Mouse (Mus musculus): ENCODE results near the gene Cnksr1. TPM values are rescaled to one million over a fixed set of nuclear protein-coding genes. Genes with fewer than 3 reads are reported as not detected.

Gene Cnksr1
- polyA plus RNA-seq, 1 experiment: not detected

DNA sequence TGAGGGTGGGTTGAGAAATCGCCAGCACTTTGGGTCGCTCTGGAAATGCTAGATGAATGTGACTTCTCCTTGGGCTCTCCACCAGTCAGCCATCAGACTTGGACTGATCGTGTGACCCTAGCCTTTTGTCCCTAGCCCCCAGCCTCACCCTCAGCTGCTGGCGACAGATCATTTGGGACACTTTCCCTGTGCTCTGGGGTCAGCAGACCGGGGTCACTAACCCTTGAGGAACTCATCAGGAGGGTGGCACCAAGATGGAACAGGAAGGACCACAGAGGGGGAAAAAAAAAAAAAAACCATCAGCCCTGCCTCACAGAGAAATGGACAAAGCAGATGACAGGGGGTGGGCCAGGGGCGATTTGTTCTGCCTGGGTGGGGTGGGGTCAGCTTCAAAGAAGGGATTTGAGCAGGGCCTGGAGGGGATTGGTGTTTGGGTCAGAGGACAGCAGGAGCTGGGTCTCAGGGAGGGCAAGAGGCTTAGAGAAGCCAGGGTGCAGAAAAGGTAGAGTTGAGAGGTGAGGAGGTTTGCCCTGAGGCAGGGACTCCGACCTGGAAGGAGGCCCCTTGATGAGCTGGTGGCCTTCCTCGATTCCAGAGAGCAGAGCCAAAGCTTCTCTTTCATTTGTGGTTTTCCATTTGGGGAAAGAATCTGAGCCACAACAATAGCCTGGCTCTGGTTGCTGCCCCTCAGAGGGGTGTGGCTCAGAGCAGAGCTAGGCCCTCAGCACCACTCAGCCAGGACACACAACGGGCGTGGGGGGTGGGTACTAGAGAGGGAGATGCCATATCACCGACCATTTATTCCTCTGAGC, 19.2 kb upstream of the Cnksr1 start:
- Histone ChIP-seq H3K27ac (replicated peaks; ENCODE audit: low read depth, low read length) (peak overlapping the region; percentile 87), H3K4me1 (ENCODE audit: control insufficient read depth, insufficient read depth, insufficient read length, low read length) (peaks cover 5% of the 10 kb centered on the region), H3K4me3 (ENCODE audit: insufficient read depth, low read depth, low read length) (no peak overlapping the region)

GRCm38 (mm10) chr4:134256407-134257197, 18.4 kb upstream of the Cnksr1 start:
- Histone ChIP-seq H3K4me1 (ENCODE audit: control insufficient read depth, insufficient read depth, insufficient read length, low read length) (peaks cover 5% of the 10 kb centered on the region), H3K4me3 (ENCODE audit: insufficient read depth, low read depth, low read length) (peak overlapping the region; percentile 22), H3K27ac (replicated peaks; ENCODE audit: low read depth, low read length) (peak overlapping the region; percentile 94)

- H3K4me3 ChIP-seq (ENCODE audit: insufficient read depth, low read depth, low read length): peak overlapping the region; percentile 22; the same call in 1 of the 2 replicates
- H3K27ac ChIP-seq (replicated peaks; ENCODE audit: low read depth, low read length): peak overlapping the region; percentile 94
- peaks cover 5% of the 10 kb centered on the region for H3K4me1 ChIP-seq (ENCODE audit: control insufficient read depth, insufficient read depth, insufficient read length, low read length)
Observed at GRCm38 (mm10) chr4:134255854-134256253, 17.7 kb upstream of the Cnksr1 start.

- no peak overlapping the region for H3K4me3 ChIP-seq (ENCODE audit: insufficient read depth, low read depth, low read length)
- H3K27ac ChIP-seq (replicated peaks; ENCODE audit: low read depth, low read length): 0 out of 2 replicates have a peak overlapping the region, but pooled peaks have one; percentile 94
- peaks cover 5% of the 10 kb centered on the region for H3K4me1 ChIP-seq (ENCODE audit: control insufficient read depth, insufficient read depth, insufficient read length, low read length)
Observed at GRCm38 (mm10) chr4:134254835-134255234, 16.6 kb upstream of the Cnksr1 start.

DNA sequence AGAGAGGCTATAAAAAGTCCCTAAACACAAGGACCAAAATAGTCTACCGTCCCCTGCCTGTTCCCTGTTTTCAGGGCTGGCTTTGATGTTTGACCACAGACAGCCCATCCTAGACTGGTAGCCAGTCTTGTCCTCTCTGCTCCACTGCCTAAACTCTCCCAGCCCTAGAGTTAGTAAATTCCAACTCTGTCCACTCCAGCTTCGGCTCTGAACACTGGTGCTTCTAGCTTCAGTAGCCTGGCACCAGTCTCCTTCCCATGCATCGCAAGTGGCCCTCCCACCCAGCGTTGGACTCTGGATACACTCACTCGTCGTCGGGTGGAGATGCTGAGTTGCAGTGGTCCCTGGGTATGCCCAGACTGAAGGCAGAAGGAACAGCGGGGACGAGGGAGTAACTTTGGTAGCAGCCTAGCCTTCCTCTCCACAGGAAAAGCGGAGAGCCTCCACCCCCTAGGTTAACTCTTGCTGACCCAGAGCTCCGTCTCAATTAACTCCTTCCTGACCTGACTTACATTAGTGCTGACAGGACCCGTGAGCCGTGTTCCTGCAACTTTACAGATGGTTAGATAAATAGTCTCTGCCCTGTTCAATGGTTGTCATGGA, 15.6 kb upstream of the Cnksr1 start, which contains the start of gene Grrp1:
Gene Grrp1, minus strand, starts transcription at position 385 of the 603 bp plus-strand sequence.
- peak within 1 kb of the TSS; percentile 80 for H3K4me3 ChIP-seq (ENCODE audit: insufficient read depth, low read depth, low read length)
- H3K27ac ChIP-seq (replicated peaks; ENCODE audit: low read depth, low read length): peak within 1 kb of the TSS; percentile 94
- H3K4me1 ChIP-seq (ENCODE audit: control insufficient read depth, insufficient read depth, insufficient read length, low read length): peaks cover 5% of the 10 kb centered on the region

GRCm38 (mm10) chr4:134252911-134253721, 14.9 kb upstream of the Cnksr1 start:
- H3K27ac ChIP-seq (replicated peaks; ENCODE audit: low read depth, low read length): peak overlapping the region; percentile 89
- H3K4me3 ChIP-seq (ENCODE audit: insufficient read depth, low read depth, low read length): peak overlapping the region; percentile 80
- peaks cover 5% of the 10 kb centered on the region for H3K4me1 ChIP-seq (ENCODE audit: control insufficient read depth, insufficient read depth, insufficient read length, low read length)

GRCm38 (mm10) chr4:134252131-134252910, 14.1 kb upstream of the Cnksr1 start:
- Histone ChIP-seq H3K4me3 (ENCODE audit: insufficient read depth, low read depth, low read length) (peak overlapping the region; percentile 80), H3K27ac (replicated peaks; ENCODE audit: low read depth, low read length) (peak overlapping the region; percentile 89), H3K4me1 (ENCODE audit: control insufficient read depth, insufficient read depth, insufficient read length, low read length) (peaks cover 5% of the 10 kb centered on the region)

DNA sequence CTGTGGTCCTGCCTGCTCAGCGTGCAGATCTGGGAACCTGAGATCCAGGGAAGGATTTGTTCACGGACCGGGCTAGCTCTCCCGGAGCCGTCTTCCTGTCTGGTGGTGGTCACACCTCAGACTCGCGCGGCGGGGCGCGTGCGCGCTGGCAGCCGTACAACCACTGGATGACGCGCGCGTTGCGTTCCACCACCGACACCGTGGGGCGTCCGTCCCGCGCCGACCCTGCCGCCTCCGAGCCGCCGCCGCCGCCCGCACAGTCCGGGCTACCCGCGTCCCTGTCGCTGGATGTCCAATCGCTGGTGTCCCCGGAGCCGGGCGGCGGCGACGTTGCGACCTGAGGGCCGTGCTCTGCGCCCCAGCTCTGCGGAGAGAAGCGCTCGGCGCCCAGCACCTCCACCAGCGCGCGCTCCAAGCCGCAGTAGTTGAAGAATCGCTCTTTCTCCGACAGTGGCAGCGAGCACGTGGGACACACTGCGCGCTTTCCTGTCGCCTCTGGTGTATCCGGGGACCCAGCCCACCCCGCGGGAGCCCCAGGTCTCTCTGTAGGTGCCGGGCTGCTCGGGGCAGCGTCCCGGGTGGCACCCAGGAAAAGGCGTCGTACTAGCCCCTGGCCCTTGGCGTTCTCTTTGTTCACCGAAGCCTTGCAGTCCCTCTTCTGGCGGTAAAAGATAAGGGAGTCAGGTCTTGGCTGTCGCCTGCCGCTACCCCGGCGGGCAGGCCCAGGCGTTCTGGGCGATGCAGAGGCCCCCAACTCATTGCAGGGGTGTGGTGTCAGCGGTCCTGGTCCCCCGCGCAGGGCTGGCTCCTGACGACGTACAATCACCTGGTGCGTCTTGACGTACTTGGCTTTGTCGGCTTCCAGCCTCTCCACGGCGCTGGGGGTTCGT, 13.3 kb upstream of the Cnksr1 start:
- Histone ChIP-seq H3K4me1 (ENCODE audit: control insufficient read depth, insufficient read depth, insufficient read length, low read length) (peaks cover 5% of the 10 kb centered on the region), H3K27ac (replicated peaks; ENCODE audit: low read depth, low read length) (peak overlapping the region; percentile 89), H3K4me3 (ENCODE audit: insufficient read depth, low read depth, low read length) (peak overlapping the region; percentile 80)

- H3K4me1 ChIP-seq (ENCODE audit: control insufficient read depth, insufficient read depth, insufficient read length, low read length): peaks cover 5% of the 10 kb centered on the region
- no peak overlapping the region for H3K27ac ChIP-seq (replicated peaks; ENCODE audit: low read depth, low read length)
- H3K4me3 ChIP-seq (ENCODE audit: insufficient read depth, low read depth, low read length): peak overlapping the region; percentile 80
Observed at GRCm38 (mm10) chr4:134250930-134251240, 12.7 kb upstream of the Cnksr1 start.

DNA sequence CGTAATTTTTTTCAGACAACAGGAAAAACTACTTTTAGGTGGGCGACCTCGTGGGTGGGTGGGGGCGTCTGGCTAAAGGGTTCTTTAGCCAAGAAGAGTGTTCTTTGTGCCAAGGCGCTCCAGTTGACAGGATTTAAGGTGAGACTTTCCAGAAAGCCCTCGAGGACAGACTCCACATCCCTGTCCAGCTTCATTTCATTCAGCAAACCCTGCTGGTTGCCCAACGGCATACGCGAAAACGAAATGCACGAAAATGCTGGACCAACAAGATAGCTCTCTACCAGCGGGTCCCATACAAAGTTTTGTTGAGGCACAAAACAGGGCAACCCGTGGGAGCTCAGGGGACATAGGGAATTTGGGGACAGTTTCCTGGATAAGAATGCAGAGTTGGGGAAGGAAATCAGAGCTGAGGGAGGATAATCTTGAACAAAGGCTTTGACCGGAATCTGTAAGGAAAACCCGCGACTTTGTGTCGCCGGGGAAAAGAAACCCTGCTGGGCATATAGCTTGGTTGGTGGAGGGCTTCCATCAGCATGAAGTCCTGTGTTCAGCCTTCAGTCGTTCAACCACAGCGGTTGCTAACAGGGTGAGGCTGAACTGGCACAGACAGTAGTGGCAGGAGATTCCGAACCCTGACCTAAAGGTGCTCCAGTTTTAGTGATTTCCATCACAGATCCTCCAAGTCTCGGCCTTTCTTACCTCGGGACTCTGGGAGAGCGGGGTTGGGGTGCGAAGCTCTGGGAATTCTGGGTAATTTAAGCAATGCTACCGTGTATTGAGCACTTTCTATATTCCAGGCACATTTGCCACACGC, 12.1 kb upstream of the Cnksr1 start:
- Histone ChIP-seq H3K27ac (replicated peaks; ENCODE audit: low read depth, low read length) (no peak overlapping the region), H3K4me1 (ENCODE audit: control insufficient read depth, insufficient read depth, insufficient read length, low read length) (peaks cover 5% of the 10 kb centered on the region), H3K4me3 (ENCODE audit: insufficient read depth, low read depth, low read length) (peak overlapping the region; percentile 80)

DNA sequence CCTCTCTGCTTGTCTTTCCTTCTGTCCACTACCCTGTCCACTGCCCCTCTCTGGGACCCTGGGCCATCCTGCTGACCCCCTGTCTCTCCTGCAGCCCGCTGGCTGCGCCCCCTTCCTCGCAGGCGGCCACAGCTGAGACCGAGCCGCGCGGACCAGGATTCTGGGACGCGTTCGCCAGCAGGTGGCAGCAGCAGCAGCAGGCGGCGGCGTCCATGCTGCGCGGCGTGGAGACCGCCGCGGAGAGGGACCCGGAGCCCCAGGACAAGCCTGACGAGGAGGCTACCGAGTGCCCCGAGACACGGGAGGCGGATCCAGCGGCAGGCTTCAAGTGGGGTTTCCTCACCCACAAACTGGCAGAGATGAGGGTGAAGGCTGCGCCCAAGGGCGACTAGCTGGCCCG, 11.5 kb upstream of the Cnksr1 start:
- Histone ChIP-seq H3K4me3 (ENCODE audit: insufficient read depth, low read depth, low read length) (peak overlapping the region; percentile 43), H3K27ac (replicated peaks; ENCODE audit: low read depth, low read length) (no peak overlapping the region), H3K4me1 (ENCODE audit: control insufficient read depth, insufficient read depth, insufficient read length, low read length) (peaks cover 3% of the 10 kb centered on the region)

DNA sequence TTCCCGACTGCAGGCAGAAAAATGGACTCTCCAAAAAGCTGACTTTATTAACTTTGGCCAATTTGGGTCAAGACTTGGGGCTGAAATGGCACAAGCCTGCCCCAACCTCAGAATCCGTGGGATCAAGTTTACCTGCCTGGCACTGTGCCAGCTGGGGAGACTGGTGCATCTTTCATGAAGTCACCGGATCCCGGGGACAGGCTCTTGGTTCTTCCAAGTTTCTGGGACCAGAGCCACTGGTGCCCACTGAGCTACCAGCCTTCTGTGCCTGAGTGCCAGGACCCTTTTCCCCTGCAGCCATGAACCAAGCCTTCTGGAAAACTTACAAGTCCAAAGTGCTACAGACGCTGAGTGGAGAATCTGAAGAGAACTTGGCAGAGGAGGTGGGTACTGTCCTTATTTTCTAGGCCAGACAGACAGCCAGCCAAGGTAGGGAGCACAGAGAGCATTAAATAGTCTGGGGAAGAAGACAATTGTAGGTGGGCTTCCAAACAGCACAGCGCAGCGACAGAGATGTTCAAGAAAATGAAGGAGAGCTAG, 8.6 kb upstream of the Cnksr1 start, which contains the start of gene Gm30191:
Gene Gm30191, plus strand, starts transcription at position 217 of the 540 bp plus-strand sequence.
- no peak within 1 kb of the TSS for H3K27ac ChIP-seq (replicated peaks; ENCODE audit: low read depth, low read length)

More for the DNA sequence above, 8.6 kb upstream of the Cnksr1 start, which contains the start of gene Gm30191:
- Histone ChIP-seq H3K4me3 (ENCODE audit: insufficient read depth, low read depth, low read length) (no peak within 1 kb of the TSS), H3K4me1 (ENCODE audit: control insufficient read depth, insufficient read depth, insufficient read length, low read length) (peaks cover 5% of the 10 kb centered on the region)

Data from brown adipose tissue, adult 24 weeks (tissue).